Mouse (Mus musculus): ENCODE data around the gene Rassf8. TPM values are rescaled to one million over a fixed set of nuclear protein-coding genes. Genes with fewer than 3 reads are reported as not detected.

The Rassf8 gene
- polyA plus RNA-seq, 1 experiment from 2014 or later: 12.5 TPM

- peak overlapping the region; percentile 9; the same call in 1 of the 2 replicates for H3K4me2 ChIP-seq
- H3K36me3 ChIP-seq (ENCODE audit: control insufficient read depth, insufficient read depth, low read length): no peaks in the 10 kb centered on the region
- no peak for ATAC-seq (replicated peaks; ENCODE audit: insufficient number of reproducible peaks, low FRiP score, low TSS enrichment)
- peak overlapping the region; percentile 73 for H3K27ac ChIP-seq (ENCODE audit: low read depth, low read length)
- WGBS (ENCODE audit: insufficient replicate concordance): 38% methylated on average over 14 of the region's 14 CpGs
- H3K9ac ChIP-seq (ENCODE audit: low read depth, low read length): 0 out of 2 replicates have a peak overlapping the region, but pooled peaks have one; percentile 40
- peaks cover 38% of the 10 kb centered on the region for H3K4me1 ChIP-seq (ENCODE audit: control insufficient read depth, insufficient read depth, low read length)
- H3K4me3 ChIP-seq (ENCODE audit: low read depth, low read length): no peak overlapping the region
- no peaks in the 10 kb centered on the region for H3K9me3 ChIP-seq (replicated peaks; ENCODE audit: control insufficient read depth, low read length)
- no peaks in the 10 kb centered on the region for H3K27me3 ChIP-seq (ENCODE audit: control insufficient read depth, insufficient read depth, low read length)
Measured at GRCm38 (mm10) chr6:145796191-145797023, 49.9 kb downstream of the Rassf8 start.

GRCm38 (mm10) chr6:145797692-145798091, 51.1 kb downstream of the Rassf8 start:
- no peak for ATAC-seq (replicated peaks; ENCODE audit: insufficient number of reproducible peaks, low FRiP score, low TSS enrichment)
- H3K4me3 ChIP-seq (ENCODE audit: low read depth, low read length): no peak overlapping the region
- no peak overlapping the region for H3K4me2 ChIP-seq
- no peaks in the 10 kb centered on the region for H3K36me3 ChIP-seq (ENCODE audit: control insufficient read depth, insufficient read depth, low read length)
- peaks cover 36% of the 10 kb centered on the region for H3K4me1 ChIP-seq (ENCODE audit: control insufficient read depth, insufficient read depth, low read length)
- H3K9me3 ChIP-seq (replicated peaks; ENCODE audit: control insufficient read depth, low read length): no peaks in the 10 kb centered on the region
- H3K27me3 ChIP-seq (ENCODE audit: control insufficient read depth, insufficient read depth, low read length): no peaks in the 10 kb centered on the region
- WGBS (ENCODE audit: insufficient replicate concordance): 61% methylated on average over 3 of the region's 3 CpGs
- no peak overlapping the region for H3K9ac ChIP-seq (ENCODE audit: low read depth, low read length)
- no peak overlapping the region for H3K27ac ChIP-seq (ENCODE audit: low read depth, low read length)

GRCm38 (mm10) chr6:145801796-145802488, 55.4 kb downstream of the Rassf8 start:
- no peak for ATAC-seq (replicated peaks; ENCODE audit: insufficient number of reproducible peaks, low FRiP score, low TSS enrichment)
- Histone ChIP-seq H3K36me3 (ENCODE audit: control insufficient read depth, insufficient read depth, low read length) (no peaks in the 10 kb centered on the region), H3K4me1 (ENCODE audit: control insufficient read depth, insufficient read depth, low read length) (peaks cover 22% of the 10 kb centered on the region), H3K4me2 (no peak overlapping the region), H3K4me3 (ENCODE audit: low read depth, low read length) (no peak overlapping the region), H3K27me3 (ENCODE audit: control insufficient read depth, insufficient read depth, low read length) (no peaks in the 10 kb centered on the region), H3K9ac (ENCODE audit: low read depth, low read length) (no peak overlapping the region), H3K27ac (ENCODE audit: low read depth, low read length) (no peak overlapping the region), H3K9me3 (replicated peaks; ENCODE audit: control insufficient read depth, low read length) (no peaks in the 10 kb centered on the region)
- 73% methylated on average over 3 of the region's 3 CpGs for WGBS (ENCODE audit: insufficient replicate concordance)

- 84% methylated on average over 8 of the region's 8 CpGs for WGBS (ENCODE audit: insufficient replicate concordance)
- Histone ChIP-seq H3K9ac (ENCODE audit: low read depth, low read length) (no peak overlapping the region), H3K27ac (ENCODE audit: low read depth, low read length) (no peak overlapping the region), H3K27me3 (ENCODE audit: control insufficient read depth, insufficient read depth, low read length) (no peaks in the 10 kb centered on the region), H3K36me3 (ENCODE audit: control insufficient read depth, insufficient read depth, low read length) (no peaks in the 10 kb centered on the region), H3K9me3 (replicated peaks; ENCODE audit: control insufficient read depth, low read length) (no peaks in the 10 kb centered on the region), H3K4me3 (ENCODE audit: low read depth, low read length) (no peak overlapping the region), H3K4me1 (ENCODE audit: control insufficient read depth, insufficient read depth, low read length) (peaks cover 20% of the 10 kb centered on the region), H3K4me2 (no peak overlapping the region)
- ATAC-seq (replicated peaks; ENCODE audit: insufficient number of reproducible peaks, low FRiP score, low TSS enrichment): no peak
Measured at GRCm38 (mm10) chr6:145802881-145803280, 56.3 kb downstream of the Rassf8 start.

- 64% methylated on average over 3 of the region's 3 CpGs for WGBS (ENCODE audit: insufficient replicate concordance)
- no peak overlapping the region for H3K4me3 ChIP-seq (ENCODE audit: low read depth, low read length)
- peaks cover 20% of the 10 kb centered on the region for H3K4me1 ChIP-seq (ENCODE audit: control insufficient read depth, insufficient read depth, low read length)
- H3K36me3 ChIP-seq (ENCODE audit: control insufficient read depth, insufficient read depth, low read length): no peaks in the 10 kb centered on the region
- no peak for ATAC-seq (replicated peaks; ENCODE audit: insufficient number of reproducible peaks, low FRiP score, low TSS enrichment)
- no peak overlapping the region for H3K27ac ChIP-seq (ENCODE audit: low read depth, low read length)
- H3K9ac ChIP-seq (ENCODE audit: low read depth, low read length): no peak overlapping the region
- H3K9me3 ChIP-seq (replicated peaks; ENCODE audit: control insufficient read depth, low read length): no peaks in the 10 kb centered on the region
- H3K4me2 ChIP-seq: no peak overlapping the region
- H3K27me3 ChIP-seq (ENCODE audit: control insufficient read depth, insufficient read depth, low read length): no peaks in the 10 kb centered on the region
Measured at GRCm38 (mm10) chr6:145804276-145804675, 57.7 kb downstream of the Rassf8 start.

- no peaks in the 10 kb centered on the region for H3K27me3 ChIP-seq (ENCODE audit: control insufficient read depth, insufficient read depth, low read length)
- peaks cover 15% of the 10 kb centered on the region for H3K4me1 ChIP-seq (ENCODE audit: control insufficient read depth, insufficient read depth, low read length)
- ATAC-seq (replicated peaks; ENCODE audit: insufficient number of reproducible peaks, low FRiP score, low TSS enrichment): no peak
- H3K9ac ChIP-seq (ENCODE audit: low read depth, low read length): no peak overlapping the region
- H3K9me3 ChIP-seq (replicated peaks; ENCODE audit: control insufficient read depth, low read length): no peaks in the 10 kb centered on the region
- 62% methylated on average over 2 of the region's 2 CpGs for WGBS (ENCODE audit: insufficient replicate concordance)
- no peaks in the 10 kb centered on the region; the same call in 1 of the 2 replicates for H3K36me3 ChIP-seq (ENCODE audit: control insufficient read depth, insufficient read depth, low read length)
- H3K4me3 ChIP-seq (ENCODE audit: low read depth, low read length): no peak overlapping the region
- H3K4me2 ChIP-seq: no peak overlapping the region
- H3K27ac ChIP-seq (ENCODE audit: low read depth, low read length): no peak overlapping the region
Measured at GRCm38 (mm10) chr6:145806784-145807183, 60.2 kb downstream of the Rassf8 start.

- H3K9ac ChIP-seq (ENCODE audit: low read depth, low read length): no peak overlapping the region
- no peak overlapping the region for H3K27ac ChIP-seq (ENCODE audit: low read depth, low read length)
- ATAC-seq (replicated peaks; ENCODE audit: insufficient number of reproducible peaks, low FRiP score, low TSS enrichment): no peak
- H3K4me1 ChIP-seq (ENCODE audit: control insufficient read depth, insufficient read depth, low read length): peaks cover 9% of the 10 kb centered on the region
- no peak overlapping the region for H3K4me2 ChIP-seq
- H3K9me3 ChIP-seq (replicated peaks; ENCODE audit: control insufficient read depth, low read length): no peaks in the 10 kb centered on the region
- 64% methylated on average over 8 of the region's 9 CpGs for WGBS (ENCODE audit: insufficient replicate concordance)
- H3K4me3 ChIP-seq (ENCODE audit: low read depth, low read length): no peak overlapping the region
- H3K27me3 ChIP-seq (ENCODE audit: control insufficient read depth, insufficient read depth, low read length): no peaks in the 10 kb centered on the region
- H3K36me3 ChIP-seq (ENCODE audit: control insufficient read depth, insufficient read depth, low read length): no peaks in the 10 kb centered on the region; the same call in 1 of the 2 replicates
Measured at GRCm38 (mm10) chr6:145807929-145808328, 61.4 kb downstream of the Rassf8 start.

GRCm38 (mm10) chr6:145809566-145809965, 63.0 kb downstream of the Rassf8 start:
- Histone ChIP-seq H3K4me2 (no peak overlapping the region), H3K4me1 (ENCODE audit: control insufficient read depth, insufficient read depth, low read length) (peaks cover 5% of the 10 kb centered on the region; the same call in 1 of the 2 replicates), H3K4me3 (ENCODE audit: low read depth, low read length) (no peak overlapping the region), H3K27me3 (ENCODE audit: control insufficient read depth, insufficient read depth, low read length) (no peaks in the 10 kb centered on the region), H3K9me3 (replicated peaks; ENCODE audit: control insufficient read depth, low read length) (no peaks in the 10 kb centered on the region), H3K27ac (ENCODE audit: low read depth, low read length) (no peak overlapping the region), H3K36me3 (ENCODE audit: control insufficient read depth, insufficient read depth, low read length) (no peaks in the 10 kb centered on the region; the same call in 1 of the 2 replicates), H3K9ac (ENCODE audit: low read depth, low read length) (no peak overlapping the region)
- ATAC-seq (replicated peaks; ENCODE audit: insufficient number of reproducible peaks, low FRiP score, low TSS enrichment): no peak
- 78% methylated on average over 7 of the region's 7 CpGs for WGBS (ENCODE audit: insufficient replicate concordance)

Measured in heart, embryonic 11.5 days (tissue).